Mouse (Mus musculus) kidney, postnatal 0 days (tissue): Measurements from ENCODE around the gene Senp6. TPM values are rescaled to one million over a fixed set of nuclear protein-coding genes. Genes with fewer than 3 reads are reported as not detected.
"Not testable (repeated sequence)": the region's sequence is repeated elsewhere in the genome, so short reads cannot be mapped to it uniquely, and the experiment has no call there.

Source experiments
- ATAC-seq: fragments of 200-750 bp; cut with Nextera tagmentation; replicated peaks from 2 replicates; pipeline ENCODE4 v1.8.0; 2017; ENCODE audit warnings: low read depth, moderate number of reproducible peaks, moderate TSS enrichment, moderate library complexity; ENCODE audit not compliant: low FRiP score
- DNase-seq: peaks from one replicate; pipeline ENCODE4 v3.0.0-alpha.2; 2016; ENCODE audit warnings: low spot score
- H3K27ac ChIP-seq: fragments of 300-500 bp; sonication (generic); 2 replicates; pipeline ENCODE4 v1.5.1; 2014; ENCODE audit warnings: mild to moderate bottlenecking
- H3K27me3 ChIP-seq: fragments of 300-500 bp; sonication (generic); 2 replicates; pipeline ENCODE4 v1.6.1; 2014; ENCODE audit warnings: low read length, mixed read lengths; ENCODE audit not compliant: insufficient read depth
- H3K36me3 ChIP-seq: fragments of 300-500 bp; sonication (generic); 2 replicates; pipeline ENCODE4 v1.6.1; 2014; ENCODE audit warnings: low read length, mixed read lengths; ENCODE audit not compliant: insufficient read depth
- H3K4me1 ChIP-seq: fragments of 300-500 bp; sonication (generic); replicated peaks from 2 replicates; pipeline ENCODE4 v1.6.1; 2014; ENCODE audit warnings: antibody characterized with exemption, low read length, mixed read lengths; ENCODE audit not compliant: insufficient read depth
- H3K4me2 ChIP-seq: fragments of 300-500 bp; sonication (generic); 2 replicates; pipeline ENCODE4 v1.6.1; 2014; ENCODE audit warnings: mild to moderate bottlenecking, low read length, moderate library complexity, mixed read lengths
- H3K4me3 ChIP-seq: fragments of 300-500 bp; sonication (generic); replicated peaks from 2 replicates; pipeline ENCODE4 v1.5.1; 2014; ENCODE audit warnings: low read depth, low read length
- H3K9ac ChIP-seq: fragments of 300-500 bp; sonication (generic); 2 replicates; pipeline ENCODE4 v1.6.1; 2014; ENCODE audit warnings: low read depth, low read length
- H3K9me3 ChIP-seq: fragments of 300-500 bp; sonication (generic); replicated peaks from 2 replicates; pipeline ENCODE4 v1.6.1; 2016; ENCODE audit warnings: low read length, inconsistent platforms, mixed read lengths
- CTCF ChIP-seq: IDR thresholded peaks from 2 replicates; pipeline ENCODE4 v1.5.1; 2016; ENCODE audit warnings: antibody characterized with exemption, low read depth, mild to moderate bottlenecking, moderate library complexity
- WGBS: fragments of 180-500 bp; shearing (Covaris S2); extraction: QIAGEN DNeasy Blood & Tissue Kit; methylation state at CpG from one replicate; pipeline ENCODE4 v1.1.7; 2014; 5-methylcytosine and 5-hydroxymethylcytosine counted together
- polyA plus RNA-seq: library from polyadenylated mRNA; unstranded; fragments of >200 nt; fragmentation: Nextera tagmentation; extraction: Ambion mirVana; gene quantifications from 2 replicates; pipeline ENCODE4 v1.2.1, GENCODE M21; 2015

Senp6 gene
- polyA plus RNA-seq, 1 experiment from 2014 or later = 59.4 TPM

DNA sequence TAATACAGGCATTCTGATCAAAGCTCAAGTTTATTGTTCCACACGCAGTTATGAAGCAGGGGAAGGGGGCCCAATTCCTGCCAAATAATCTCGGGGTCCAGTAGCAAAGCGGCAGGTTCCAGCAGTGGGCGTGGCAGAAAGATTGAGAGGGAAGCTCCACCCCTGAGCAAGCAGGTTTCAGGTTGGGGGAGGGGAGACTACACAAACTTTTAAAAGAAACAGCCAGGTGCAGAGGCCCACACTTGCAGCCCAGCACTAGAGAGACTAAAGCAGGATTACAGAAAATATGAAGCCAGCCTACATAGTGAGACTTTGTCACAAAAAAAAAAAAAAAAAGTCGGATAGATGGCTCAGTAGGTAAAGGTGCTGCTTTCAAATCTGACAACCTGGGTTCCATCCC, 13.8 kb upstream of the Senp6 start:
- WGBS = 81% methylated on average over 5 of the region's 5 CpGs

DNA sequence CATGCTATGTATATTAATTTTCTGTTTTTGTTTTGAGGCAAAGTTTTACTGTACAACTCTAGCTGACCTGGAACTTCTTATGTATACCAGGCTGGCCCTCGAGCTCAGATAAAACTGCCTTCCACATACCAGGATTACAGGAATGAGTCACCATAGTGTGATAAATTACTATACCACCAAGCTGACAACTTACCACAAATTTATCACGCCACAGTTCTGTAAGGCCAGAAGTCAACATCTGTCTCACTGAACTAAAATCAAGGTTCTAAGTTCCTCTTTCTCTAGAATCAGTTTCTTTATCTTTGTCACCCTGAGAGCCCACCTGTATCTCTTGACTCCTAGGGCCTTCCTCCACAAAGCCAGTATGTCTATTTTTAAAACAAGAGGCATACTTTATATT, 9.0 kb upstream of the Senp6 start:
- 49% methylated on average over 2 of the region's 2 CpGs for WGBS
- Histone ChIP-seq H3K4me1 (no peaks in the 10 kb centered on the region), H3K4me2 (no peak overlapping the region), H3K27me3 (no peaks in the 10 kb centered on the region), H3K9ac (no peak overlapping the region), H3K27ac (no peak overlapping the region), H3K36me3 (no peaks in the 10 kb centered on the region), H3K4me3 (no peak overlapping the region), H3K9me3 (no peaks in the 10 kb centered on the region; the same call in 1 of the 2 replicates)
- ATAC-seq (no peak), DNase-seq (no peak)
- no peak for TF ChIP-seq CTCF

More for the DNA sequence above, 13.8 kb upstream of the Senp6 start:
- no peaks in the 10 kb centered on the region for H3K36me3 ChIP-seq
- no peaks in the 10 kb centered on the region for H3K27me3 ChIP-seq
- H3K27ac ChIP-seq = no peak overlapping the region
- H3K4me3 ChIP-seq = no peak overlapping the region
- no peak for TF ChIP-seq CTCF
- DNase-seq (no peak), ATAC-seq (no peak)
- H3K9me3 ChIP-seq = no peaks in the 10 kb centered on the region
- H3K4me2 ChIP-seq = no peak overlapping the region
- H3K4me1 ChIP-seq = no peaks in the 10 kb centered on the region
- H3K9ac ChIP-seq = no peak overlapping the region

- not testable (repeated sequence) for H3K4me1 ChIP-seq, H3K4me3 ChIP-seq, H3K36me3 ChIP-seq, H3K4me2 ChIP-seq, H3K9me3 ChIP-seq, H3K27me3 ChIP-seq, DNase-seq, ATAC-seq, H3K9ac ChIP-seq, H3K27ac ChIP-seq
- 83% methylated on average over 2 of the region's 2 CpGs for WGBS
Measured at GRCm38 (mm10) chr9:80065495-80065894, 1.2 kb upstream of the Senp6 start.

- Histone ChIP-seq H3K27ac (peak overlapping the region; percentile 98), H3K27me3 (no peaks in the 10 kb centered on the region), H3K4me1 (peaks cover 13% of the 10 kb centered on the region), H3K4me3 (peak overlapping the region; percentile 97), H3K9me3 (0 out of 2 replicates have a peak, but pooled peaks cover 4% of the 10 kb centered on the region), H3K4me2 (peak overlapping the region; percentile 64), H3K9ac (peak overlapping the region; percentile 93), H3K36me3 (no peaks in the 10 kb centered on the region)
- WGBS = under 1% methylated on average over 84 of the region's 93 CpGs
- DNase-seq (peak; percentile 71), ATAC-seq (peak; percentile 84)
- peak; percentile 5; the same call in 1 of the 2 replicates for TF ChIP-seq CTCF
Measured at GRCm38 (mm10) chr9:80067221-80068027, 721 bp downstream of the Senp6 start.

DNA sequence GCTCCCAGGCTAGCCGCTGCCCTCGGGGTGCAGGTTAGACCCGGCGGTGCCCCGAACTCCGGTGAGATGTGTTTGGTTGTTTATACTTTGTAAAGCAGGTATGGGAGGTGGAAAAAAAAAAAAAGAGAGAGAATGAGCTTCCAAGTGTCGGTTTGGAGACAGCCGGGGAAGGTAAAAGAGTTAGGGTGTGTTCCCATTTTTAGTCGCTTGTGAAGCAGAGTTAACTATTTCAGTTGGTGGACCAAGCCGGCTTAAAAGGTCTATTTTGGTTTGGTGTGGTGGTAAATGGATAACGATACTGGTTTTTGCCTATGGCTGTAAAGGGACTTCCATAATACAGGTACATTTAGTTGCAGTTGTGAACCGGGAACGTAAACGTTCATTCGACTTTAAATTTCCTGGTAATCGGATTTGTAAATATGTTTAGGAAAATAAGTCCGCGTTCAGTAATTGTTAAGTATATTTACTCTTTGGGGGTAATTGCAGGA, 1.4 kb downstream of the Senp6 start:
- H3K4me2 ChIP-seq = peak overlapping the region; percentile 64
- H3K9me3 ChIP-seq = 0 out of 2 replicates have a peak, but pooled peaks cover 3% of the 10 kb centered on the region
- peaks cover 17% of the 10 kb centered on the region for H3K4me1 ChIP-seq
- under 1% methylated on average over 18 of the region's 18 CpGs for WGBS
- no peak for TF ChIP-seq CTCF
- H3K9ac ChIP-seq = peak overlapping the region; percentile 93
- ATAC-seq (no peak), DNase-seq (peak; percentile 40)
- H3K4me3 ChIP-seq = peak overlapping the region; percentile 97
- no peaks in the 10 kb centered on the region for H3K36me3 ChIP-seq
- H3K27me3 ChIP-seq = no peaks in the 10 kb centered on the region
- peak overlapping the region; percentile 98 for H3K27ac ChIP-seq

DNA sequence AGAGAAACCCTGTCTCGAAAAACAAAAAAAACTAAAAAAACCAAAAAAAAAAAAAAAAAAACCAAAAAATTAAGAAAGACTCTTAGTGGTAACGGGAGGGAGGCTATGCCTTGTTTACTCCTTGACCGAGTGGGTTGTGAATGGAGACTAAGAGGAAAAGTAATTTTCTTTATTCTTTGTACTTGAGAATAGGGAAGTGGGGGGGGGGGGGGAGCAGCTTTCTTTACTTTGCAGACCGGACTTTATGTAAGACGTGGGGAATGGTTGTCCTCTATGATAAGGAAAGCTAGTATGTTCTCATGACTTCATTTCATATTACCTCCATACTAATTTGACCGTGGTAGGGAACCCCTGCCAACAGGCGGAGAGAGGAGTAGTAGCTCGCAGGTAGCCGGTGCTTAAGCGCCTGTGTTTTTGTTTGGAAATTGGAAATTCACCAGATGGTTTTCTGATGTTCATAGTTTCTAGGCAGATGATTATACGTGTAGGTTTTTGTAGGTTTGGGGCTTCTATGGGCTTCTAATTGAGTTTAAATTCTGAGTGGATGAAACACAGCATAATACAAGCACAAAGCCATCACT, 2.1 kb downstream of the Senp6 start:
- no peaks in the 10 kb centered on the region for H3K9me3 ChIP-seq

More for the DNA sequence above, 2.1 kb downstream of the Senp6 start:
- peaks cover 18% of the 10 kb centered on the region for H3K4me1 ChIP-seq
- H3K4me3 ChIP-seq = peak overlapping the region; percentile 97
- ATAC-seq = no peak
- peak overlapping the region; percentile 64 for H3K4me2 ChIP-seq
- H3K36me3 ChIP-seq = no peaks in the 10 kb centered on the region
- no peak overlapping the region for H3K27ac ChIP-seq
- WGBS = 29% methylated on average over 11 of the region's 11 CpGs
- no peak for DNase-seq
- H3K27me3 ChIP-seq = no peaks in the 10 kb centered on the region
- no peak for TF ChIP-seq CTCF
- H3K9ac ChIP-seq = peak overlapping the region; percentile 93
